Mouse (Mus musculus) megakaryocyte, embryonic 14.5 days (primary cell): Measurements from ENCODE around the gene Mast2. TPM values are rescaled to one million over a fixed set of nuclear protein-coding genes. Genes with fewer than 3 reads are reported as not detected.

Experiments used
- H3K27me3 ChIP-seq: replicated peaks from 2 replicates; pipeline ENCODE3; 2012; ENCODE audit warnings: inconsistent platforms
- H3K36me3 ChIP-seq: replicated peaks from 2 replicates; pipeline ENCODE3; 2012; ENCODE audit warnings: low read length, inconsistent platforms, mixed read lengths
- H3K4me1 ChIP-seq: 2 replicates; pipeline ENCODE4 v1.6.1; 2012; ENCODE audit warnings: inconsistent platforms
- H3K4me3 ChIP-seq: replicated peaks from 2 replicates; pipeline ENCODE3; 2012; ENCODE audit warnings: moderate library complexity, mild to moderate bottlenecking, inconsistent platforms
- H3K9me3 ChIP-seq: 2 replicates; pipeline ENCODE4 v1.6.1; 2012; ENCODE audit warnings: inconsistent platforms
- FLI1 ChIP-seq: IDR thresholded peaks from 2 replicates; pipeline ENCODE4 v1.6.1; 2012; ENCODE audit warnings: low read length, inconsistent platforms, mixed read lengths
- GATA1 ChIP-seq: IDR thresholded peaks from 3 replicates; pipeline ENCODE4 v1.6.1; 2012; ENCODE audit warnings: mixed read lengths, low read length, inconsistent platforms, borderline replicate concordance
- polyA plus RNA-seq: library from polyadenylated mRNA; stranded (reverse); fragments of >175 nt; gene quantifications from 2 replicates; pipeline ENCODE4 v1.2.3, GENCODE M21; 2012; ENCODE audit warnings: low replicate concordance; ENCODE audit not compliant: insufficient read depth

Mast2 gene
- 49.7 and 201 TPM in 2 replicates for polyA plus RNA-seq

DNA sequence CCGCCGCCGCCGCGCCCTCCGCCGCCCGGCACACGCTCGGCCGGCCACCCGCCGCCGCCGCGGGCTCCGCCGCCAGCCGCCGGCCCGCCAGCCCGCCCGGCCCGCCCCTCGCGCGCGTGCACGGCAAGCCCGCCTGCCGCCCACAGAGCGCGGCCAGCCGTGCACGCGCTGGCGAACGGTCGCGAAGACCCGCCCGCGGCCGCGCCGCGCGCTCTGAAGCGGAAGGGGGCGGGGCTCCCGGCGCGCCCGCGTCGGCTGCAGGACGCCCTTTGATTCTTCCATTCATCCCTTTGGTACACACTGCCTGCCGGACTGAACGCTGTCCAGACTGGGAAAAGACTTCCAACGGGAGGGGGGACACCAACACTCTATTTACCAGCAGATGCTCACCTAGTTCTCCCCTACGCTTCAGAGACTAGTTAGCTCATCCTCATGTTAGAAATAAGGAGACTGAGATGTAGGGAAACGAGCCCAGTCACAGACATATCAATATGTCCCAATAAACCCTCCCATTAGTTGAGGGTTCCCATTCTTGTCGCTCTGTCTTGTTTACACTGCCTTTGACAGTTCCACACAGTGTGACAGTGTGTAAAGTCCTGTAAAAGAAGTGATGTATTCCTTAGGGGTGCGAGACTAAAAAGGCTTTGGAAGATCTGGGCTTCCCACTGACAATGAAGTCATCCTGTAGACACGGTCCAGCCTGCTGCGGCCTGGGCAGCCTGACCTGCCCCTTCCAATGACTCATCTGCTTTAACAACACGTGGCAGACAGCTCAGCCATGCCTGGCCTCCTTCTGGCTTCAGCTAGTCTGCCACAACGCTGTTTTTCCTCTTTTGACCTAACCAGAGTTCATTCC, at the start of gene Mast2:
Mast2 (minus strand) TSS at position 58 of the 856 bp plus-strand sequence.
- Histone ChIP-seq H3K27me3 (no peaks in the 10 kb centered on the region), H3K9me3 (peaks cover 6% of the 10 kb centered on the region), H3K36me3 (no peaks in the 10 kb centered on the region), H3K4me1 (peaks cover 49% of the 10 kb centered on the region), H3K4me3 (peak within 1 kb of the TSS; percentile 95)
- TF ChIP-seq FLI1 (no peak), GATA1 (no peak)

DNA sequence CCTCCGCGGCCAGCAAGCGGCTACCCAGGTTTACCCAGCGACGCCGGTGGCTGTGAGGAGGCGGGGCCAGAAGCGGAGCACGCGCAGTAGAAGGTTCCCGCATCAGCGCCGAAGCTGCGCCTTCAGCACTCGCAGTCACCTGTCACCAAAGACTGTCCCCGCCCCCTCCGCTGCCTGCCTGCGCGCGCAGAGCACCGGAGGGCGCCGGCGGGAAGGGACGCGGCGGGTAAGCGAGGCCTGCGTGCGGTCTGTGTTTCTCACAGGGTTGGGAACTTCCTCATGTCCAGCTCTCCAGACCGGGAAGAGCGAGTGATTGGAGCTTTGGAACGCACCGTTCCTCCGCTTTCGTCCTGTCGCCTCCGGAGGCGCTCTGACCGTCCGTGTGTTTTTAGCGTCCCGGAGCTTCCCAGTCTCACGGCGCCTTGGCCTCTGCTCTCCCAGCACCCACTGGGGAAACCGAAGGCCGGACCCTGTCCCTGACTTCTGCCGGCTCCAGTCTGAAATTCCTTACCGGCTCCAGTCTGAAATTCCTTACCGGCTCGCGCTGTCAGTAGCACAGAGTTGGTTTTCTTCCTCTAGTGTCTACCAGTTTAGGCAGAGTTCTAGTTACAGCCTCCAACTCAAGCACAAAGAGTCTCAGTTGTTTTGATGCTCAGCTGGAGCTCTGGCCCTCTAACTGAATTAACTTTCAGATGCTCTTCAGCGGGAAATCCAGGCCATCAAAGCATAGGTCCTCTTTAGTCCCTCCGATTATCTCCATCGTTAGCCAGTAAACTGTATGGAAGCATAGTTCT, 43.6 kb upstream of the Mast2 start, which contains the start of gene Ipp:
Ipp (plus strand) TSS at position 125 of the 794 bp plus-strand sequence.
- Histone ChIP-seq H3K27me3 (no peaks in the 10 kb centered on the region), H3K4me1 (peaks cover 25% of the 10 kb centered on the region), H3K9me3 (no peaks in the 10 kb centered on the region), H3K4me3 (peak within 1 kb of the TSS; percentile 94), H3K36me3 (peaks cover 17% of the 10 kb centered on the region)
- TF ChIP-seq GATA1 (no peak), FLI1 (no peak)

DNA sequence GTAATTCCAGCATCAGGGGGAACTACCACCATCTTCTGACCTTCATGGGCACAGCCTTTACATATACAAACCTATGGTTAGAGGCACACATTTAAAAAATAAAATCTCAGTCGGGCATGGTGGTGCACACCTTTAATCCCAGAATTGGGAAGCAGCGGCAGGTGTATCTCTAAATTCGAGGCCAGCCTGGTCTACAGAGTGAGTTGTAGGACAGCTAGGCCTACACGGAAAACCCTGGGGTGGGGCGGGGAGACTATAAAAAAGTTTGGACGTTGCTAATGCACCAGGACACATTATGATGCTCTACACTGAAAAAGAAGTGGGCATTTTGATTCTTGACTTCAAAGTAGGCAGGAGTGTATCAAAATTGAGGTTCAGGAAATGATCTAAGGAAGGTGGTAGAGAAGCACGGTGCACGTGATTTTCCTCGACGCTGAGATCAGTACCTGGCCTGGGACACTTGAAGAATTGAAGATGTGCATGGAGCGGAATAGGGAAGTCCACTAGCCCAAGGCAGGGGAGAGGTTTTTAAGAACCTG, 43.0 kb upstream of the Mast2 start:
- H3K36me3 ChIP-seq = peaks cover 12% of the 10 kb centered on the region
- no peaks in the 10 kb centered on the region for H3K9me3 ChIP-seq
- peaks cover 25% of the 10 kb centered on the region for H3K4me1 ChIP-seq
- TF ChIP-seq FLI1 (no peak), GATA1 (no peak)
- no peaks in the 10 kb centered on the region for H3K27me3 ChIP-seq
- H3K4me3 ChIP-seq = peak overlapping the region; percentile 94

DNA sequence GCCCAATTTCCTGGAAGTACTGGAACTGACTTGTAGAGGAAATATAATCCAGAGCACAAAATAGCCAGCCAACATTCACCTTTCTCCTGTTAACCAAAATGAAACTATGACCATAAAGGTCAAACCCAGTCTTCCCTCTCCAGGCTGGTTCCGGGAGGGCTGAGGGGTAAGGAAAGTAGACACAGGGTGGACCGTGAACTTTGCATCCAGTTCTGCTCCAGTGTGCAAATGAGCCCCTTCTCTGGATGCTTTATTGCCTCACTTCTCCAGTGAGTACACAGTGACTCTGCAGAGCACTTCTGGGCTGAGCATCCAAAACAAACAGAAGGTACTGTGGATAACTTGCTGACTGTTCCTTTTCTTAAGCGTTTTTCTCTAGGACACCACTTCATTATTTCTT, 36.0 kb upstream of the Mast2 start:
- TF ChIP-seq FLI1 = no peak
- H3K9me3 ChIP-seq = no peaks in the 10 kb centered on the region
- H3K36me3 ChIP-seq = no peaks in the 10 kb centered on the region
- peaks cover 34% of the 10 kb centered on the region for H3K4me1 ChIP-seq
- peak overlapping the region; percentile 76 for H3K4me3 ChIP-seq
- no peaks in the 10 kb centered on the region for H3K27me3 ChIP-seq

DNA sequence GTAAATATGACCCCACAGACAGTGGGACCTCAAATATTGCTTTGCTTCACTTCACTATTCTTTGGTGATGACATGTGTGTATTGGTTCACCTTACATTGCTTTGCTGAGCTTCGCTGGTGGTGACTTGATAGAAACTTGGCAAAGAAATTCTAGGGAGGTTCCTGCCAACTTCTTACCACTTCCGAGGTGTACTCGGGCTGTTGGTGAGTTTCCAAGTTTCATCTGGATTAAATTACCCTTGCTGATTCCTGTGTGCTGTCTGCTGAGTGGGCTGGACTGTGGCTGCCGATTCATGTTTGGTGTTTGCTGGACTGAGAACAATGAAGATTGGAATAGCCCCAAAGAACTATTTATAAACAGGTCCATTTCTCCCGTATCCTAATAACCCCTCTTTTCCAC, 29.7 kb upstream of the Mast2 start:
- peaks cover 10% of the 10 kb centered on the region for H3K27me3 ChIP-seq
- peaks cover 8% of the 10 kb centered on the region for H3K36me3 ChIP-seq
- H3K9me3 ChIP-seq = peaks cover 14% of the 10 kb centered on the region
- TF ChIP-seq FLI1 (no peak), GATA1 (no peak)
- H3K4me3 ChIP-seq = no peak overlapping the region
- H3K4me1 ChIP-seq = peaks cover 37% of the 10 kb centered on the region

DNA sequence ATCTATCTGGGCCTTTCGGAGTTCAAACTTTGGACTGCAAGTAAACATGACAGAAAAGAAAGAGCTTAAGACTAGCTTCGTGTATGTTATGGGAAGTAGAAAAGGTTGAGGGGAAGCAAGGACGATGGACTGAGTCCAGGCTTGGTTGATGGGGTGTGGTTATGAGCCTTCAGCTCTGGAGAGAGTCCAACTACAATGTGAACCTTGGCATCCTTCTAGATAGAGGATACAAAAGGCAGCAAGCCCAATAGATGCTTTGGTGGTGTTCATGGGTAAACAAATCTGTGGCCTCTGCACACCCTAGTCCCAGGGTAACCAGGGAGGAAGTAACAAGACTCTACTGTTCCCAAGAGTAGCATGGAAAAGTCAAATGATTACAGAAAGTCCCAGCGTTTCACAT, 28.5 kb upstream of the Mast2 start:
- TF ChIP-seq GATA1 (no peak), FLI1 (no peak)
- Histone ChIP-seq H3K4me1 (peaks cover 32% of the 10 kb centered on the region), H3K27me3 (peaks cover 12% of the 10 kb centered on the region), H3K9me3 (peaks cover 14% of the 10 kb centered on the region), H3K4me3 (no peak overlapping the region), H3K36me3 (peaks cover 8% of the 10 kb centered on the region)

DNA sequence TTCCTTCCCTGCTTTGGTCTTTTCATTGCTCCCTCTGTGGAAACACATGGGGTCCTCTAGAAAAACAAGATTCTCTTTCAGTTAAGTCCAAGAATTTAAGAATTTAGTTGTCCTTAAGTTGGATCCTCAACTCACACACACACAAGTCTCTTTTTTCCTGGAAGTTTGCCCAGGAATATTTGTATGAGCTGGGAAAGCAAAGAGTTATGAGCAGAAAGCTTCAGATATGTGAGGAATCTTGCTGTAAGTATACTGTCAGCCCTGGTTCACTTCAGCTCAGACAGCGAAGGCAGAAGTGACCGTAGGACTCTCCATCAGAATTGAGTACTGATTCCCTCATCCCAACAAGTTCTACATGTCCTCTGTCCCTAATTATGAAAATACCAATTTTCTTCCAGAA, 27.9 kb upstream of the Mast2 start:
- Histone ChIP-seq H3K27me3 (peaks cover 12% of the 10 kb centered on the region), H3K4me1 (peaks cover 28% of the 10 kb centered on the region), H3K9me3 (peaks cover 14% of the 10 kb centered on the region), H3K4me3 (no peak overlapping the region), H3K36me3 (peaks cover 8% of the 10 kb centered on the region)
- no peak for TF ChIP-seq GATA1
- TF ChIP-seq FLI1 = no peak

DNA sequence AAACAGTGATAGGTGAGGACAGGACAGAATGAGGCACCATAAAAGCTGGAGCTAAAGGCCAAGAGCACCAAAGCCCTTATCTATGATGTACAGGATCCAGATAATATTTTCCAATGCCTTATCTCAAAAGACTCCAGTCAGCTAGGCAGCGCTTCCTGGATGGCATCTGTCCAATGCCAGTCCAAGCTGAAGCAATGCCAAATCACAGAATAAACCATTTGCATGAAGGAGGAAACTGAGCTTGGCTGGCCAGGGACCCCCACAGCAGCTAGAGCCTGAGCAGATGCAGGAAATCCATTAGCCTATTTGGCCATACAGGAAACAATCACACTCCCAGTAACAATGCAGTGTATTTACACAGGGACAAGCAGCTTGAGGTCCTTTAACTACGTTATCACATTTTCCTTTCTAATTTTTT, 27.1 kb upstream of the Mast2 start:
- peaks cover 8% of the 10 kb centered on the region for H3K36me3 ChIP-seq
- TF ChIP-seq FLI1 = no peak
- 0 out of 3 replicates have a peak, but pooled peaks have one; percentile 35 for TF ChIP-seq GATA1
- peaks cover 12% of the 10 kb centered on the region for H3K27me3 ChIP-seq
- peaks cover 28% of the 10 kb centered on the region for H3K4me1 ChIP-seq
- H3K4me3 ChIP-seq = peak overlapping the region; percentile 17
- H3K9me3 ChIP-seq = peaks cover 14% of the 10 kb centered on the region

DNA sequence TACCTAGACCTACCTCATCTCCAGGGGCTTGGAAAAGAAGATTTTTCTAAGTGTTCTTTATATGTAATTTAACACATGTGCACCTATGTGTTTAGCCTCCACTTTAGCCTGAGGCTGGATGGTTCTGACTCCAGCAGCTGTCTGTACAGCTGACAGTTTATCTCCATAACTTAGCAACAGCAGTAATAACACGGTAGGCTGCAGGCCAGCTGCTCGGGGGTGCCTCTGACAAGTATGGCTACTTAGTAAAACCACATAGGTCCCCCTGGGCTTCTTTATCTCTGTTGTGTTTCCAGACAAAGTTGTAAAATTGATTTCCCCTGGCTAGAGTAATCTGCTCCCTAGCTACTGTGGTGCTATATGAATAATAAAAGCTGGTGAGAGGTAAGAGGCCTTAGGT, 19.5 kb upstream of the Mast2 start:
- TF ChIP-seq GATA1 (no peak), FLI1 (no peak)
- Histone ChIP-seq H3K4me3 (no peak overlapping the region), H3K27me3 (peaks cover 2% of the 10 kb centered on the region), H3K4me1 (peaks cover 31% of the 10 kb centered on the region), H3K9me3 (no peaks in the 10 kb centered on the region), H3K36me3 (no peaks in the 10 kb centered on the region)

DNA sequence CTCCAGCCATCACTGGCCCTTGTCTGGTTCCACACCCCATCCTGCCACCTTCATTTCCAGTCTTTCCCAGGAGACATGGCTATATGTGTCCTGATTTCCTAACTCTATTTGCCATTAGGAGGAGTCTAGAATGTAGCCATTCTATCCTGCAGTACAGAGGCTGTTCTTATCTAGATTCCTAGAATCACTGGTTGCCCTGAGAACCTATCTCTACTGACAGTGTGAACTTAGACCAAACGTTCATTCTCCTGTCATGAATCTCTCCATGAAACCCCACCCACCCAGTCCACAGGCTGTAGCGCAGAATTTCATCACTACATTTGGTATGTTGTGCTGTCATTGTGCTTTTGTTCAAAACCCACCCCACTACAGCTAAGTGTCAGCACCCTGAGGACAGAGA, 17.3 kb upstream of the Mast2 start:
- Histone ChIP-seq H3K4me1 (peaks cover 31% of the 10 kb centered on the region), H3K36me3 (no peaks in the 10 kb centered on the region), H3K4me3 (no peak overlapping the region), H3K27me3 (no peaks in the 10 kb centered on the region), H3K9me3 (no peaks in the 10 kb centered on the region)
- TF ChIP-seq FLI1 (no peak), GATA1 (no peak)
